14 mouse cellular contexts compared by ENCODE assay signal in the genomic region with DNA sequence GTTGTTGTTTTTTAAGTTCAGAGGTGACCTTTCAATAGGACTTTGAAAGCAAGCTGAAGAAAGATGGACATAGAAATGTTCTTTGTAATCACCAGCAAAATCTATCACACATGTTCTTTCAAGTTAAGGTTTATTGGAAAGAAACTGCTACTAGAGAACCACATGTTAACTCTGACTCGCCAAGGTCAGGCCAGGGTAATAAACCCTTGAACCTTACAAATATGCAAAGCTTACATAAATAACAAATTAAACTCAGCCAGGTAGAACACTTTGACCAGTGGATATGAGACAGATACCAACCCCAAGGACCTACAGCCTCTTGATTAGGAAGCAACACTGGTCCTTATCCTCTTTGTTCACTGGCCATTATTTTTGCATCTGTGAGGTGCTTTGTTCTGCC.
"Had no signal": no experiment of that assay in that cellular context is flagged by ENCODE, and none has a peak within 500 bp of the region (broad histone marks: within the 10 kb centered on the region; RNA-seq: fewer than 3 reads in every experiment).

No protein-coding gene starts in this region.

- H3K27me3 ChIP-seq: limb, embryonic 13.5 days; liver, embryonic 12.5 days; liver, embryonic 15.5 days had no signal

- H3K4me2 ChIP-seq: limb, embryonic 13.5 days; liver, embryonic 12.5 days; liver, embryonic 15.5 days; midbrain, embryonic 11.5 days had no signal

- ATAC-seq: intestine, postnatal 0 days; liver, embryonic 12.5 days had no signal

- H3K9ac ChIP-seq: limb, embryonic 13.5 days; liver, embryonic 12.5 days; liver, embryonic 15.5 days had no signal

- DNase-seq: layer of hippocampus, adult 9-11 months; lung, adult 2 months; lung, postnatal 14 days; lung, postnatal 4 days; midbrain, embryonic 14.5 days; thymus, adult 18-20 months; thymus, postnatal 36 days had no signal

- H3K9me3 ChIP-seq: limb, embryonic 10.5 days; limb, embryonic 13.5 days; liver, embryonic 12.5 days; liver, embryonic 15.5 days had no signal

- H3K27ac ChIP-seq: layer of hippocampus, adult 2 months; limb, embryonic 10.5 days; limb, embryonic 13.5 days; liver, embryonic 12.5 days; liver, embryonic 15.5 days had no signal

- H3K4me3 ChIP-seq: layer of hippocampus, adult 2 months; limb, embryonic 10.5 days; limb, embryonic 13.5 days; liver, embryonic 12.5 days; liver, embryonic 15.5 days had no signal

- H3K36me3 ChIP-seq: limb, embryonic 10.5 days; limb, embryonic 13.5 days; liver, embryonic 12.5 days; liver, embryonic 15.5 days had no signal

- H3K4me1 ChIP-seq: liver, embryonic 12.5 days; liver, embryonic 15.5 days had no signal
